Mouse (Mus musculus) lung, adult 2 months (tissue): Measurements from ENCODE around the gene Trpc1.

ENCODE experiments used
- CTCF ChIP-seq: fragments of 200-500 bp; IDR thresholded peaks from 2 replicates; pipeline ENCODE4 v1.5.1; 2011; ENCODE audit warnings: mild to moderate bottlenecking, low read length, control low read depth; ENCODE audit not compliant: insufficient read depth
- POLR2A ChIP-seq: fragments of 200-500 bp; IDR thresholded peaks from 2 replicates; pipeline ENCODE4 v1.6.1; 2011; ENCODE audit warnings: low read depth, mild to moderate bottlenecking, control low read depth, low read length, borderline replicate concordance; ENCODE audit errors: extremely low read depth

DNA sequence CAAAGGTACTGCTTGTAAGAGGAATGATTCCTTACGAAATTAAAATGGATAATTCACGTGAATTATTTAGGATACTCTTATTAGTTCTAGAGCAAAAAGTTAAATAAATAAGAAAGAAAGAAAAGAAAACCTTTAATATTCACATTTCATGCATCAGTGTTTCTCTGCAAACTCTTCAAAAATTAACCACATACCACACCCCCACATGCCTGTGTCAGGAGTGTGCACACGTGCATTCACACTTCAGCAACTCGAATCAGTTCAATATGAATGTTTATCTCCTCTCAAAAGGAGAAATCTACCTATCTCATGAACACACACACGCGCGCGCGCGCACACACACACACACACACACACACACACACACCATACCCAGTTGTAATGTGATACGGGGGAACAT lies 69.5 kb downstream of the Trpc1 start:
- TF ChIP-seq CTCF (no peak), POLR2A (no peak)
